Mouse (Mus musculus) cerebellum, adult 2 months (tissue): ENCODE measurements around the gene Rab10. TPM values are rescaled to one million over a fixed set of nuclear protein-coding genes. Genes with fewer than 3 reads are reported as not detected.
A peak's percentile ranks its signal among the peaks of the same experiment; 100 is the strongest.

Source experiments
- DNase-seq, 2 experiments: peaks; one replicate each; pipeline ENCODE4 v3.0.0; 2021
- H3K27ac ChIP-seq: fragments of 200-500 bp; 2 replicates; pipeline ENCODE4 v1.5.1; 2012; ENCODE audit warnings: low read length, control low read depth, inconsistent platforms; ENCODE audit not compliant: insufficient read depth
- H3K27me3 ChIP-seq: fragments of 200-500 bp; 2 replicates; pipeline ENCODE4 v1.6.1; 2012; ENCODE audit warnings: inconsistent platforms, mild to moderate bottlenecking, low read length, moderate library complexity; ENCODE audit not compliant: control insufficient read depth, insufficient read depth
- H3K4me1 ChIP-seq: fragments of 200-500 bp; 2 replicates; pipeline ENCODE4 v1.6.1; 2011; ENCODE audit warnings: low read length; ENCODE audit not compliant: control insufficient read depth, insufficient read depth
- H3K4me3 ChIP-seq: fragments of 200-500 bp; replicated peaks from 2 replicates; pipeline ENCODE3; 2011; ENCODE audit warnings: mild to moderate bottlenecking, low read depth, low read length, control low read depth; ENCODE audit not compliant: insufficient read depth
- CTCF ChIP-seq: fragments of 200-500 bp; IDR thresholded peaks from 2 replicates; pipeline ENCODE4 v1.5.1; 2011; ENCODE audit warnings: low read depth, mild to moderate bottlenecking, control low read depth, low read length, moderate library complexity, borderline replicate concordance; ENCODE audit not compliant: insufficient read depth
- POLR2A ChIP-seq: fragments of 200-500 bp; IDR thresholded peaks from 2 replicates; pipeline ENCODE4 v1.6.1; 2011; ENCODE audit warnings: low read length, control low read depth, borderline replicate concordance; ENCODE audit not compliant: insufficient read depth
- WGBS: fragments of 180-500 bp; shearing (Covaris S2); methylation state at CpG from one replicate; pipeline ENCODE4 v1.1.7; 2018; 5-methylcytosine and 5-hydroxymethylcytosine counted together
- polyA plus RNA-seq: library from polyadenylated mRNA; depleted of rRNA; stranded (reverse); fragments of >200 nt; gene quantifications from 2 replicates; pipeline ENCODE4 v1.2.3, GENCODE M21; 2012; rRNA removed

Gene Rab10
- polyA plus RNA-seq, 1 experiment: 96.6 TPM

- Histone ChIP-seq H3K27ac (0 out of 2 replicates have a peak overlapping the region, but pooled peaks have one; percentile 26), H3K4me3 (peak overlapping the region; percentile 92), H3K27me3 (no peaks in the 10 kb centered on the region), H3K4me1 (peaks cover 13% of the 10 kb centered on the region; the same call in 1 of the 2 replicates)
- 31% methylated on average over 33 of the region's 36 CpGs for WGBS
- TF ChIP-seq CTCF (no peak), POLR2A (peak; percentile 63; the same call in 1 of the 2 replicates)
- peak; percentile 93 to 99 for DNase-seq
Observed at GRCm38 (mm10) chr12:3235124-3235631, 74.6 kb downstream of the Rab10 start.

GRCm38 (mm10) chr12:3234061-3234460, 75.7 kb downstream of the Rab10 start:
- H3K4me3 ChIP-seq: no peak overlapping the region
- H3K27ac ChIP-seq: no peak overlapping the region
- WGBS: 77% methylated on average over 1 of the region's 1 CpGs
- H3K27me3 ChIP-seq: no peaks in the 10 kb centered on the region
- no peak for DNase-seq
- peaks cover 9% of the 10 kb centered on the region; the same call in 1 of the 2 replicates for H3K4me1 ChIP-seq
- no peak for TF ChIP-seq POLR2A

DNA sequence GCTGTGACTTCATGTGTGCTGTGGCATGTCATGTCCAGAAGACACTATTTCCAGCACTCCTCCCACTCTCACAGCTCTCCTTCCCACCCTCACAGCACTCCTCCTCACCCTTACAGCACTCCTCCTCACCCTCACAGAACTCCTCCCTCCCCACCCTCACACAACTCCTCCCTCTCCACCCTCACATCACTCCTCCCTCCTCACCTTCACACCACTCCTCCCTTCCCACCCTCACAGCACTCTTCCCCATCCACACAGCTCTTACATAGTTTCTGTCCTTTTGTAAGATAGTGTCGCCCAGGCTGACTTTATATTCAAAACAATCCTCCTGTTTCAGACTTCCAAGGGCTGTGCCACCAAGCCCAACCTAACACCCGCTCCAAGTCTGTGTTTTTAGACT, 86.4 kb downstream of the Rab10 start:
- no peak overlapping the region for H3K27ac ChIP-seq
- TF ChIP-seq CTCF (no peak), POLR2A (no peak)
- DNase-seq: no peak
- no peak overlapping the region for H3K4me3 ChIP-seq
- WGBS: 65% methylated on average over 2 of the region's 2 CpGs
- no peaks in the 10 kb centered on the region for H3K4me1 ChIP-seq
- H3K27me3 ChIP-seq: no peaks in the 10 kb centered on the region

GRCm38 (mm10) chr12:3210181-3210580, 99.6 kb downstream of the Rab10 start:
- no peak overlapping the region for H3K27ac ChIP-seq
- TF ChIP-seq POLR2A: no peak
- H3K4me3 ChIP-seq: no peak overlapping the region
- H3K27me3 ChIP-seq: no peaks in the 10 kb centered on the region
- no peaks in the 10 kb centered on the region for H3K4me1 ChIP-seq
- no peak for DNase-seq
- WGBS: 57% methylated on average over 2 of the region's 2 CpGs

DNA sequence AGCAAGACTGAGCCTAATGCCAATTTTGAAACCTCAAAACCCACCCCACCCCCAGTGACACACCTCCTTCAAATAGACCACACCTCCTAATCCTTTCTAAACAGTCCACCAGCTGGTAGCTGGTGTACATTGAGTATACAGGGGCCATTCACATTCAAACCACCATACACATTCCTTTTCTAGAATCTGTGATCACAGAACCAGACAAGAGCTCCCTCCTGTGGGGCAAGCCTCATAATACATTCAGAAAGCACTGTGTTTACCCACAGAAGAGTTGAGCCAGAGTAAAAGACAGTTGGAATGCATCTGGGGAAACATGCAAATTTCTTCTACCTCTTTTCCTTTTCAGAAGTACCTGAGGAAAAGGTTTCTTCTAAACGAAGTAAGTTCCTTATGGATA, 100.6 kb downstream of the Rab10 start:
- H3K27ac ChIP-seq: no peak overlapping the region
- no peaks in the 10 kb centered on the region for H3K27me3 ChIP-seq
- H3K4me3 ChIP-seq: no peak overlapping the region
- WGBS: 59% methylated on average over 1 of the region's 1 CpGs
- no peaks in the 10 kb centered on the region for H3K4me1 ChIP-seq
- TF ChIP-seq POLR2A: no peak
- TF ChIP-seq CTCF: no peak
- DNase-seq: no peak

Other genes with a start within 250 kb of the Rab10 start
- 115 and 118 TPM in 2 replicates for gene Kif3c, start 55.2 kb upstream of the Rab10 start, polyA plus RNA-seq
- 13.7 and 14.2 TPM in 2 replicates for gene Asxl2, start 116.9 kb upstream of the Rab10 start, polyA plus RNA-seq